Mouse (Mus musculus): ENCODE measurements around the gene Tnfrsf21. TPM values are rescaled to one million over a fixed set of nuclear protein-coding genes. Genes with fewer than 3 reads are reported as not detected.

The Tnfrsf21 gene
- polyA plus RNA-seq, 1 experiment from 2014 or later: 52.6 TPM

GRCm38 (mm10) chr17:43022056-43022455 lies 5.7 kb downstream of the Tnfrsf21 start:
- 0 out of 2 replicates have a peak, but pooled peaks cover 11% of the 10 kb centered on the region for H3K4me1 ChIP-seq (replicated peaks; ENCODE audit: insufficient read depth, low read length)
- H3K27ac ChIP-seq: no peak overlapping the region
- no peaks in the 10 kb centered on the region for H3K9me3 ChIP-seq (replicated peaks; ENCODE audit: low read length)
- WGBS: 95% methylated on average over 9 of the region's 9 CpGs
- DNase-seq (ENCODE audit: low spot score) (no peak), ATAC-seq (replicated peaks; ENCODE audit: low FRiP score, low read depth) (no peak)
- TF ChIP-seq CTCF (IDR thresholded peaks at IDR 0.05; ENCODE audit: low read depth): no peak
- no peaks in the 10 kb centered on the region for H3K27me3 ChIP-seq (ENCODE audit: insufficient read depth, low read length)
- H3K4me2 ChIP-seq (ENCODE audit: low read length): no peak overlapping the region
- H3K4me3 ChIP-seq (replicated peaks; ENCODE audit: low read depth, low read length): no peak overlapping the region
- H3K9ac ChIP-seq (ENCODE audit: low read depth, low read length): no peak overlapping the region
- H3K36me3 ChIP-seq (ENCODE audit: insufficient read depth, low read length): no peaks in the 10 kb centered on the region

- Histone ChIP-seq H3K9ac (ENCODE audit: low read depth, low read length) (no peak overlapping the region), H3K36me3 (ENCODE audit: insufficient read depth, low read length) (no peaks in the 10 kb centered on the region), H3K9me3 (replicated peaks; ENCODE audit: low read length) (no peaks in the 10 kb centered on the region), H3K4me1 (replicated peaks; ENCODE audit: insufficient read depth, low read length) (0 out of 2 replicates have a peak, but pooled peaks cover 11% of the 10 kb centered on the region), H3K4me3 (replicated peaks; ENCODE audit: low read depth, low read length) (no peak overlapping the region), H3K27ac (no peak overlapping the region), H3K4me2 (ENCODE audit: low read length) (peak overlapping the region; percentile 3; the same call in 1 of the 2 replicates), H3K27me3 (ENCODE audit: insufficient read depth, low read length) (no peaks in the 10 kb centered on the region)
- DNase-seq (ENCODE audit: low spot score) (no peak), ATAC-seq (replicated peaks; ENCODE audit: low FRiP score, low read depth) (no peak)
- no peak for TF ChIP-seq CTCF (IDR thresholded peaks at IDR 0.05; ENCODE audit: low read depth)
- 58% methylated on average over 12 of the region's 12 CpGs for WGBS
Observed at GRCm38 (mm10) chr17:43023637-43024217, 7.4 kb downstream of the Tnfrsf21 start.

GRCm38 (mm10) chr17:43024531-43024930 lies 8.2 kb downstream of the Tnfrsf21 start:
- 73% methylated on average over 3 of the region's 3 CpGs for WGBS
- no peak overlapping the region for H3K27ac ChIP-seq
- no peaks in the 10 kb centered on the region for H3K27me3 ChIP-seq (ENCODE audit: insufficient read depth, low read length)
- H3K9ac ChIP-seq (ENCODE audit: low read depth, low read length): no peak overlapping the region
- ATAC-seq (replicated peaks; ENCODE audit: low FRiP score, low read depth) (no peak), DNase-seq (ENCODE audit: low spot score) (no peak)
- no peaks in the 10 kb centered on the region for H3K36me3 ChIP-seq (ENCODE audit: insufficient read depth, low read length)
- H3K9me3 ChIP-seq (replicated peaks; ENCODE audit: low read length): no peaks in the 10 kb centered on the region
- no peak for TF ChIP-seq CTCF (IDR thresholded peaks at IDR 0.05; ENCODE audit: low read depth)
- 0 out of 2 replicates have a peak, but pooled peaks cover 11% of the 10 kb centered on the region for H3K4me1 ChIP-seq (replicated peaks; ENCODE audit: insufficient read depth, low read length)
- no peak overlapping the region for H3K4me2 ChIP-seq (ENCODE audit: low read length)
- no peak overlapping the region for H3K4me3 ChIP-seq (replicated peaks; ENCODE audit: low read depth, low read length)

GRCm38 (mm10) chr17:43025048-43025447 lies 8.7 kb downstream of the Tnfrsf21 start:
- H3K9ac ChIP-seq (ENCODE audit: low read depth, low read length): no peak overlapping the region
- 0 out of 2 replicates have a peak, but pooled peaks cover 11% of the 10 kb centered on the region for H3K4me1 ChIP-seq (replicated peaks; ENCODE audit: insufficient read depth, low read length)
- no peak overlapping the region for H3K4me2 ChIP-seq (ENCODE audit: low read length)
- H3K27ac ChIP-seq: no peak overlapping the region
- ATAC-seq (replicated peaks; ENCODE audit: low FRiP score, low read depth) (no peak), DNase-seq (ENCODE audit: low spot score) (no peak)
- TF ChIP-seq CTCF (IDR thresholded peaks at IDR 0.05; ENCODE audit: low read depth): no peak
- no peaks in the 10 kb centered on the region for H3K27me3 ChIP-seq (ENCODE audit: insufficient read depth, low read length)
- no peak overlapping the region for H3K4me3 ChIP-seq (replicated peaks; ENCODE audit: low read depth, low read length)
- 79% methylated on average over 6 of the region's 6 CpGs for WGBS
- no peaks in the 10 kb centered on the region for H3K36me3 ChIP-seq (ENCODE audit: insufficient read depth, low read length)
- no peaks in the 10 kb centered on the region for H3K9me3 ChIP-seq (replicated peaks; ENCODE audit: low read length)

- H3K9me3 ChIP-seq (replicated peaks; ENCODE audit: low read length): no peaks in the 10 kb centered on the region
- ATAC-seq (replicated peaks; ENCODE audit: low FRiP score, low read depth) (peak; percentile 66; the same call in 1 of the 2 replicates), DNase-seq (ENCODE audit: low spot score) (peak; percentile 80)
- no peak overlapping the region for H3K4me3 ChIP-seq (replicated peaks; ENCODE audit: low read depth, low read length)
- no peak overlapping the region for H3K9ac ChIP-seq (ENCODE audit: low read depth, low read length)
- TF ChIP-seq CTCF (IDR thresholded peaks at IDR 0.05; ENCODE audit: low read depth): no peak
- 0 out of 2 replicates have a peak, but pooled peaks cover 11% of the 10 kb centered on the region for H3K4me1 ChIP-seq (replicated peaks; ENCODE audit: insufficient read depth, low read length)
- no peak overlapping the region for H3K27ac ChIP-seq
- H3K36me3 ChIP-seq (ENCODE audit: insufficient read depth, low read length): no peaks in the 10 kb centered on the region
- 49% methylated on average over 22 of the region's 22 CpGs for WGBS
- H3K27me3 ChIP-seq (ENCODE audit: insufficient read depth, low read length): no peaks in the 10 kb centered on the region
- peak overlapping the region; percentile 41 for H3K4me2 ChIP-seq (ENCODE audit: low read length)
Observed at GRCm38 (mm10) chr17:43025819-43026593, 9.7 kb downstream of the Tnfrsf21 start.

GRCm38 (mm10) chr17:43026708-43027107 lies 10.4 kb downstream of the Tnfrsf21 start:
- TF ChIP-seq CTCF (IDR thresholded peaks at IDR 0.05; ENCODE audit: low read depth): no peak
- Histone ChIP-seq H3K9ac (ENCODE audit: low read depth, low read length) (no peak overlapping the region), H3K4me2 (ENCODE audit: low read length) (peak overlapping the region; percentile 41; the same call in 1 of the 2 replicates), H3K27me3 (ENCODE audit: insufficient read depth, low read length) (no peaks in the 10 kb centered on the region), H3K4me3 (replicated peaks; ENCODE audit: low read depth, low read length) (no peak overlapping the region), H3K27ac (no peak overlapping the region), H3K36me3 (ENCODE audit: insufficient read depth, low read length) (no peaks in the 10 kb centered on the region), H3K9me3 (replicated peaks; ENCODE audit: low read length) (no peaks in the 10 kb centered on the region), H3K4me1 (replicated peaks; ENCODE audit: insufficient read depth, low read length) (0 out of 2 replicates have a peak, but pooled peaks cover 11% of the 10 kb centered on the region)
- DNase-seq (ENCODE audit: low spot score): no peak
- WGBS: 39% methylated on average over 4 of the region's 4 CpGs
- ATAC-seq (replicated peaks; ENCODE audit: low FRiP score, low read depth): peak; percentile 38; the same call in 1 of the 2 replicates

Measured in kidney, postnatal 0 days (tissue).